Comparison of ENCODE assay signal across 17 mouse cellular contexts in genomic region chr10:91734691-91735090, GRCm38 (mm10).
DNase-seq lines count a peak whose midpoint lies in the region; ATAC-seq and TF ChIP-seq lines count a peak whose summit lies in the region.
"Had no signal": no experiment of that assay in that cellular context is flagged by ENCODE, and none has a peak within 500 bp of the region (broad histone marks: within the 10 kb centered on the region; RNA-seq: fewer than 3 reads in every experiment).

No protein-coding gene starts in this region.

- TF ChIP-seq EP300 in lung, postnatal 0 days (IDR thresholded peaks at IDR 0.05), result no peak

- DNase-seq in forebrain, postnatal 0 days, result no peak
- no peak for DNase-seq in hindbrain, embryonic 14.5 days (ENCODE audit: low spot score)
- no peak for DNase-seq in lung, postnatal 0 days (ENCODE audit: low spot score)
- DNase-seq in lung, postnatal 4 days, result no peak
- DNase-seq in ES-CJ7 (ENCODE audit: low read depth, low spot score), result peak; percentile 4
- DNase-seq in natural killer cell, adult 2 months (ENCODE audit: low spot score in 2 of 2), result no peak
- DNase-seq: cerebellum, adult 9-11 months; gastrocnemius, postnatal 25 days; heart, postnatal 36 days; kidney, adult 11 months; liver, postnatal 0 days had no signal

- H3K4me1 ChIP-seq in forebrain, postnatal 0 days (ENCODE audit: insufficient read depth), result no peaks in the 10 kb centered on the region
- H3K4me1 ChIP-seq in forebrain, embryonic 15.5 days, result peaks cover 5% of the 10 kb centered on the region; the same call in 1 of the 2 replicates
- H3K4me1 ChIP-seq in hindbrain, embryonic 16.5 days (ENCODE audit: control insufficient read depth, insufficient read depth, low read depth, low read length), result no peaks in the 10 kb centered on the region
- H3K4me1 ChIP-seq in hindbrain, embryonic 14.5 days (replicated peaks; ENCODE audit: control insufficient read depth, insufficient read depth, low read length), result peaks cover 10% of the 10 kb centered on the region; the same call in 1 of the 2 replicates
- H3K4me1 ChIP-seq in lung, postnatal 0 days (ENCODE audit: insufficient read depth, low read depth, low read length), result no peaks in the 10 kb centered on the region
- H3K4me1 ChIP-seq: embryonic facial prominence, embryonic 13.5 days; limb, embryonic 10.5 days had no signal

- H3K9ac ChIP-seq in forebrain, postnatal 0 days, result no peak overlapping the region
- H3K9ac ChIP-seq in forebrain, embryonic 15.5 days (replicated peaks), result no peak overlapping the region
- no peak overlapping the region for H3K9ac ChIP-seq in hindbrain, embryonic 16.5 days (ENCODE audit: low read depth, low read length)
- H3K9ac ChIP-seq in hindbrain, embryonic 14.5 days, result no peak overlapping the region
- H3K9ac ChIP-seq in lung, postnatal 0 days (replicated peaks; ENCODE audit: low read depth), result no peak overlapping the region
- H3K9ac ChIP-seq: embryonic facial prominence, embryonic 13.5 days; liver, postnatal 0 days had no signal

- 0 out of 2 replicates have a peak, but pooled peaks have one; percentile 18 for TF ChIP-seq CTCF in forebrain, postnatal 0 days (IDR thresholded peaks at IDR 0.05; ENCODE audit: low read depth)
- TF ChIP-seq CTCF in lung, postnatal 0 days (IDR thresholded peaks at IDR 0.05), result peak; percentile 44

- WGBS in forebrain, postnatal 0 days, result 72% methylated on average over 8 of the region's 8 CpGs
- WGBS in forebrain, embryonic 15.5 days, result 77% methylated on average over 8 of the region's 8 CpGs
- 72% methylated on average over 8 of the region's 8 CpGs for WGBS in hindbrain, embryonic 16.5 days
- WGBS in hindbrain, embryonic 14.5 days, result 74% methylated on average over 8 of the region's 8 CpGs
- WGBS in lung, postnatal 0 days, result 67% methylated on average over 8 of the region's 8 CpGs

- no peak overlapping the region for H3K4me2 ChIP-seq in forebrain, postnatal 0 days (ENCODE audit: low read depth)
- no peak overlapping the region for H3K4me2 ChIP-seq in forebrain, embryonic 15.5 days (replicated peaks)
- no peak overlapping the region for H3K4me2 ChIP-seq in hindbrain, embryonic 16.5 days (ENCODE audit: low read length)
- H3K4me2 ChIP-seq in hindbrain, embryonic 14.5 days (replicated peaks), result no peak overlapping the region
- H3K4me2 ChIP-seq in lung, postnatal 0 days (replicated peaks; ENCODE audit: low read depth, low read length), result no peak overlapping the region
- H3K4me2 ChIP-seq: embryonic facial prominence, embryonic 13.5 days had no signal

- no peak overlapping the region for H3K4me3 ChIP-seq in forebrain, postnatal 0 days (ENCODE audit: low read depth, low read length)
- H3K4me3 ChIP-seq in forebrain, embryonic 15.5 days, result no peak overlapping the region
- H3K4me3 ChIP-seq in hindbrain, embryonic 16.5 days (ENCODE audit: low read length), result no peak overlapping the region
- H3K4me3 ChIP-seq in hindbrain, embryonic 14.5 days (replicated peaks; ENCODE audit: low read length), result no peak overlapping the region
- H3K4me3 ChIP-seq in lung, postnatal 0 days (ENCODE audit: low read depth, low read length), result no peak overlapping the region
- H3K4me3 ChIP-seq: embryonic facial prominence, embryonic 13.5 days; limb, embryonic 10.5 days had no signal

- H3K27me3 ChIP-seq in forebrain, postnatal 0 days (ENCODE audit: insufficient read depth, low read length), result no peaks in the 10 kb centered on the region; the same call in 1 of the 2 replicates
- H3K27me3 ChIP-seq in forebrain, embryonic 15.5 days, result no peaks in the 10 kb centered on the region
- no peaks in the 10 kb centered on the region for H3K27me3 ChIP-seq in hindbrain, embryonic 16.5 days (replicated peaks; ENCODE audit: control insufficient read depth, insufficient read depth, low read length)
- H3K27me3 ChIP-seq in hindbrain, embryonic 14.5 days (ENCODE audit: control insufficient read depth, insufficient read depth, low read length), result no peaks in the 10 kb centered on the region
- no peaks in the 10 kb centered on the region for H3K27me3 ChIP-seq in lung, postnatal 0 days (replicated peaks; ENCODE audit: insufficient read depth, low read length)
- H3K27me3 ChIP-seq: embryonic facial prominence, embryonic 13.5 days had no signal

- ATAC-seq in forebrain, postnatal 0 days, result no peak
- no peak for ATAC-seq in forebrain, embryonic 15.5 days (replicated peaks)
- 0 out of 2 replicates have a peak, but pooled peaks have one; percentile 54 for ATAC-seq in hindbrain, embryonic 16.5 days
- ATAC-seq in hindbrain, embryonic 14.5 days (ENCODE audit: low FRiP score), result no peak
- ATAC-seq in lung, postnatal 0 days, result no peak
- ATAC-seq: forebrain, embryonic 14.5 days; liver, postnatal 0 days; midbrain, embryonic 16.5 days had no signal

- no peak overlapping the region for H3K27ac ChIP-seq in forebrain, postnatal 0 days (ENCODE audit: low read depth, low read length)
- no peak overlapping the region for H3K27ac ChIP-seq in forebrain, embryonic 15.5 days (replicated peaks)
- no peak overlapping the region for H3K27ac ChIP-seq in hindbrain, embryonic 16.5 days (ENCODE audit: low read depth, low read length)
- H3K27ac ChIP-seq in hindbrain, embryonic 14.5 days, result no peak overlapping the region
- H3K27ac ChIP-seq in lung, postnatal 0 days (ENCODE audit: low read length), result no peak overlapping the region
- H3K27ac ChIP-seq: embryonic facial prominence, embryonic 13.5 days; limb, embryonic 10.5 days had no signal

- H3K9me3 ChIP-seq in forebrain, postnatal 0 days (ENCODE audit: low read length), result no peaks in the 10 kb centered on the region
- no peaks in the 10 kb centered on the region for H3K9me3 ChIP-seq in forebrain, embryonic 15.5 days
- no peaks in the 10 kb centered on the region for H3K9me3 ChIP-seq in hindbrain, embryonic 16.5 days (ENCODE audit: control insufficient read depth, low read length)
- H3K9me3 ChIP-seq in hindbrain, embryonic 14.5 days (ENCODE audit: control insufficient read depth, low read length), result no peaks in the 10 kb centered on the region
- H3K9me3 ChIP-seq in lung, postnatal 0 days (ENCODE audit: low read length), result no peaks in the 10 kb centered on the region
- H3K9me3 ChIP-seq: embryonic facial prominence, embryonic 13.5 days; limb, embryonic 10.5 days had no signal

- no peaks in the 10 kb centered on the region for H3K36me3 ChIP-seq in forebrain, postnatal 0 days (ENCODE audit: insufficient read depth)
- H3K36me3 ChIP-seq in forebrain, embryonic 15.5 days, result no peaks in the 10 kb centered on the region
- no peaks in the 10 kb centered on the region for H3K36me3 ChIP-seq in hindbrain, embryonic 16.5 days (ENCODE audit: control insufficient read depth, insufficient read depth, low read length)
- no peaks in the 10 kb centered on the region for H3K36me3 ChIP-seq in hindbrain, embryonic 14.5 days (replicated peaks; ENCODE audit: control insufficient read depth, insufficient read depth)
- H3K36me3 ChIP-seq in lung, postnatal 0 days (ENCODE audit: insufficient read depth, low read length), result no peaks in the 10 kb centered on the region
- H3K36me3 ChIP-seq: embryonic facial prominence, embryonic 13.5 days; limb, embryonic 10.5 days had no signal
